Mouse (Mus musculus): ENCODE measurements around the gene Rpl31.

GRCm38 (mm10) chr1:39392189-39392588 is 24.5 kb downstream of the Rpl31 start:
- TF ChIP-seq POLR2A (IDR thresholded peaks at IDR 0.05; ENCODE audit: control insufficient read depth, low read depth, low read length) (no peak), CTCF (IDR thresholded peaks at IDR 0.05; ENCODE audit: control insufficient read depth, insufficient read depth, insufficient replicate concordance, low read depth, low read length) (peak; percentile 94)
